Mouse (Mus musculus): ENCODE results near the gene Socs5. TPM values are rescaled to one million over a fixed set of nuclear protein-coding genes. Genes with fewer than 3 reads are reported as not detected.
"Not testable (repeated sequence)": the region's sequence is repeated elsewhere in the genome, so short reads cannot be mapped to it uniquely, and the experiment has no call there.

Socs5 gene
- total RNA-seq (2021), result 100 to 1,000 TPM; 106 to 111 TPM
- long read RNA-seq, experiment 1, partial matches to known transcripts, result 22 of 29 reads
- long read RNA-seq, experiment 1, other reads (novel, unspliced or antisense), result 3 of 29 reads
- long read RNA-seq, experiment 2, transcript Socs5-203 (2 exons, 978 nt), result major isoform, 18 of 44 reads
- long read RNA-seq, experiment 2, partial matches to known transcripts, result 0 of 44 reads
- long read RNA-seq, experiment 2, other reads (novel, unspliced or antisense), result 26 of 44 reads

- peak; percentile 25; the same call in 1 of the 2 replicates for TF ChIP-seq CTCF (conservative IDR thresholded peaks at IDR 0.05)
- Histone ChIP-seq H3K4me3 (peak within 1 kb of the TSS; percentile 93), H3K27ac (peak within 1 kb of the TSS; percentile 99)
- DNase-seq (ENCODE audit: low spot score in 2 of 2), result peak; percentile 25 to 29
Measured at GRCm38 (mm10) chr17:87107623-87108221, at the start of gene Socs5. Socs5 (plus strand) TSS chr17:87107679.

- no peak for DNase-seq (ENCODE audit: low spot score in 2 of 2)
- no peak for TF ChIP-seq CTCF (conservative IDR thresholded peaks at IDR 0.05)
- H3K4me3 ChIP-seq, result no peak overlapping the region
- H3K27ac ChIP-seq, result no peak overlapping the region
Measured at GRCm38 (mm10) chr17:87062639-87063038, 44.8 kb upstream of the Socs5 start.

GRCm38 (mm10) chr17:87063461-87063860 is 44.0 kb upstream of the Socs5 start:
- TF ChIP-seq CTCF (conservative IDR thresholded peaks at IDR 0.05), result no peak
- no peak overlapping the region for H3K4me3 ChIP-seq
- H3K27ac ChIP-seq, result no peak overlapping the region
- no peak for DNase-seq (ENCODE audit: low spot score in 2 of 2)

GRCm38 (mm10) chr17:87063969-87064368 is 43.5 kb upstream of the Socs5 start:
- H3K4me3 ChIP-seq, result no peak overlapping the region
- H3K27ac ChIP-seq, result no peak overlapping the region
- no peak for DNase-seq (ENCODE audit: low spot score in 2 of 2)
- no peak for TF ChIP-seq CTCF (conservative IDR thresholded peaks at IDR 0.05)

GRCm38 (mm10) chr17:87068997-87069396 is 38.5 kb upstream of the Socs5 start:
- DNase-seq (ENCODE audit: low spot score in 2 of 2), result no peak
- no peak for TF ChIP-seq CTCF (conservative IDR thresholded peaks at IDR 0.05)
- Histone ChIP-seq H3K27ac (no peak overlapping the region), H3K4me3 (no peak overlapping the region)

- DNase-seq (ENCODE audit: low spot score in 2 of 2); H3K4me3 ChIP-seq; H3K27ac ChIP-seq: not testable (repeated sequence)
Measured at GRCm38 (mm10) chr17:87072183-87072582, 35.3 kb upstream of the Socs5 start.

GRCm38 (mm10) chr17:87072766-87073440 is 34.6 kb upstream of the Socs5 start:
- DNase-seq (ENCODE audit: low spot score in 2 of 2), result no peak
- TF ChIP-seq CTCF (conservative IDR thresholded peaks at IDR 0.05), result no peak
- no peak overlapping the region for H3K4me3 ChIP-seq
- no peak overlapping the region for H3K27ac ChIP-seq

GRCm38 (mm10) chr17:87073470-87073869 is 34.0 kb upstream of the Socs5 start:
- Histone ChIP-seq H3K4me3 (no peak overlapping the region), H3K27ac (no peak overlapping the region)
- no peak for DNase-seq (ENCODE audit: low spot score in 2 of 2)
- TF ChIP-seq CTCF (conservative IDR thresholded peaks at IDR 0.05), result no peak

- DNase-seq (ENCODE audit: low spot score in 2 of 2), result not testable (repeated sequence)
Measured at GRCm38 (mm10) chr17:87078217-87078616, 29.3 kb upstream of the Socs5 start.

GRCm38 (mm10) chr17:87080724-87081123 is 26.8 kb upstream of the Socs5 start:
- no peak for DNase-seq (ENCODE audit: low spot score in 2 of 2)
- Histone ChIP-seq H3K4me3 (no peak overlapping the region), H3K27ac (no peak overlapping the region)
- TF ChIP-seq CTCF (conservative IDR thresholded peaks at IDR 0.05), result no peak

More at GRCm38 (mm10) chr17:87078217-87078616, 29.3 kb upstream of the Socs5 start:
- H3K4me3 ChIP-seq, H3K27ac ChIP-seq: not testable (repeated sequence)

GRCm38 (mm10) chr17:87082547-87082946 is 24.9 kb upstream of the Socs5 start:
- H3K27ac ChIP-seq, result no peak overlapping the region
- H3K4me3 ChIP-seq, result no peak overlapping the region
- DNase-seq (ENCODE audit: low spot score in 2 of 2), result no peak
- no peak for TF ChIP-seq CTCF (conservative IDR thresholded peaks at IDR 0.05)

- Histone ChIP-seq H3K27ac (no peak overlapping the region), H3K4me3 (no peak overlapping the region)
- no peak for DNase-seq (ENCODE audit: low spot score in 2 of 2)
- TF ChIP-seq CTCF (conservative IDR thresholded peaks at IDR 0.05), result no peak
Measured at GRCm38 (mm10) chr17:87083671-87084070, 23.8 kb upstream of the Socs5 start.

GRCm38 (mm10) chr17:87085726-87086125 is 21.8 kb upstream of the Socs5 start:
- no peak for DNase-seq (ENCODE audit: low spot score in 2 of 2)
- H3K27ac ChIP-seq, result no peak overlapping the region
- no peak for TF ChIP-seq CTCF (conservative IDR thresholded peaks at IDR 0.05)
- H3K4me3 ChIP-seq, result no peak overlapping the region

GRCm38 (mm10) chr17:87089296-87089695 is 18.2 kb upstream of the Socs5 start:
- no peak for DNase-seq (ENCODE audit: low spot score in 2 of 2)
- no peak overlapping the region for H3K4me3 ChIP-seq
- no peak for TF ChIP-seq CTCF (conservative IDR thresholded peaks at IDR 0.05)
- no peak overlapping the region for H3K27ac ChIP-seq
